Mouse (Mus musculus) layer of hippocampus, postnatal 36 days (tissue): Measurements from ENCODE around the gene Slc35c2. TPM values are rescaled to one million over a fixed set of nuclear protein-coding genes. Genes with fewer than 3 reads are reported as not detected.

ENCODE experiments used
- DNase-seq, 2 experiments: peaks; one replicate each; pipeline ENCODE4 v3.0.0; 2022
- total RNA-seq, 2 experiments: library from RNA; stranded (reverse); gene quantifications; 2 replicates each; pipeline ENCODE4 v1.2.3; 2021

Slc35c2 gene
- total RNA-seq, 2 experiments from 2014 or later, result 94.0 to 98.4 TPM

- DNase-seq, result no peak
Measured at GRCm38 (mm10) chr2:165311577-165311976, 23.9 kb upstream of the Slc35c2 start.

GRCm38 (mm10) chr2:165310818-165311425 is 23.3 kb upstream of the Slc35c2 start:
- DNase-seq, result no peak

DNA sequence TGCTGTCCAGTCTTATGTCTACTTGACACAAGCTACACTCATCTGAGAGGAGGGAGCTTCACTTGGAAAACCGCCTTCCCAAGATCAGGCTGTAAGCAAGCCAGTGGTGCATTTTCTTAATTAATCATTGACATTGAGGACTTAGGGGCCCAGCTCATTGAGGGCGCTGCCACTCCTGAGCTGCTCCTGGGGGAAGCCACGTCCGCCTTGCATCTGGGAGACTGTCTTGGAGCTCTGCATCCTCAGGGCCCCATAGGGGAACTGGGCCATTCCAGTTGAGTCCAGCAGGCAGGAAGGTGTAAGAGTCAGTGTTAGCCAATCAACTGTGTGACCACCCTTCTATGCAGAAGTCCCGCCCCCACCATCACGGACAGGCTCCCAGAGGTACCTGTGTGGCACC is 20.1 kb upstream of the Slc35c2 start:
- no peak for DNase-seq

- DNase-seq, result no peak
Measured at GRCm38 (mm10) chr2:165305438-165305837, 17.8 kb upstream of the Slc35c2 start.

GRCm38 (mm10) chr2:165304819-165305218 is 17.1 kb upstream of the Slc35c2 start:
- DNase-seq, result no peak

DNA sequence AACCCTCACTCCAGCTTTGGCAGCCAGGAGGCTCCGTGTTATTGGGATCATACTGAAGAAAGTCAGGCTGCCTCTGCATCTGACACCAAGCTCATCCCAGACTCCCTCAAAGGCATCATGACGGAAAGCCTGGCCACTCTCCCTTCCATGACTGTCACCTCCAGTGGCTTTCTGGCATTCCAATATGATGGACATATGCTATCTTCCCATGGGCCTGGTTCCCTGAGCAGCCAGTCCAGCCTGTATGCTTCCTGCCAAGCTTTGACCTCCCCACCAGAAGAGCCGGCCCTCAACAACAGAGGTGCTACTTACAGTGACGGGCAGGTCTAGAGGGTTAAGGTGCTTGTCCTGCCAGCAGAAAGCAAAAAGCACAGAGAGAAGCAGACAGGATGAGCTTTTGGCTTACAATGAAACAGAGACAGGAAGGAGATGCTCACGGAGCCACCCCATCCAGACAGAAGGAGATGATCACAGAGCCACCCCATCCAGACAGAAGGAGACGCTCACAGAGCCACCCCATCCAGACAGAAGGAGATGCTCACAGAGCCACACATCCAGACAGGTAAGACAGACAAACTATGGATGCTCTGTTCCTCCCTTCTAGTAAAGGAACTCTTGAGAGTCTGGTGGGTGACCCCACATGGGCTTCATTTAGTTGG is 15.8 kb upstream of the Slc35c2 start:
- DNase-seq, result no peak

DNA sequence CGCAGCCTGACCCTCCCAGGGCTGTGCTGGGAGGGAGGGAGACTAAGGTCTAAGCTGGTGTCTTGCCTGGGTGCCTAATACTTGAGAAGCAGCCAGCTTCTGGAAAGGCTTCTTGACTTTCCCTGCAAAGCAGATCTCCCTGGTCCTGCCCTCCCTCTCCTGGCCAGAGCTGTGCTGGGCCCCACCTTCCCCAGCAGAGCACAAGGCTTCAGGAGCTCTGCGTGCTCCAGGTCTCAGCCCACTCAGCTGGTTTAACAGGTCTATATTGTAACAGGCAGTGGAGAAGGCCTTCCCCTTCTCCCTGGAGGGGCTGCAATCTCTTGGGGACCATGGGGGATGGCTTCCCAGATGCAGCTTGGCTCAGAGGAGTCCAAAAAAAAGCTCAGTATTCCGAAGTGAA is 13.7 kb upstream of the Slc35c2 start:
- DNase-seq, result no peak

DNA sequence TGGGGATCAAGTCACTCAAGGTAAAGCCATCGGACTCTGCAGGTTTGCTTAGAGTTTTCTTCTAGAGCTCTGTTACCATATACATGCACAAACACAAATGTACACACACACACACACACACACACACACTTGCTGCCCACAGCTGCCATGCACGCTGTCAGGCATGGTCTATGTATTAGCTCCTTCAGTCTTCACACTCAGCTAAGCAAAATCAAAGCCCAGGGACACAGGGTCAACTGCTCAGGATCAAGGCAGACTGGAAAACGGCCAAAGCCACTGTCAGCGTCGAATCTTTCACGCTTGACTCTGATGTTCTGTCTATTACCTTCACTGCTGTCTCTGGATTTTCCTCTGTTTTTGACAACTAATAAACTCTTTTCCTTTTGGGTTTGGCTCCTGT is 13.2 kb upstream of the Slc35c2 start:
- DNase-seq, result no peak

- DNase-seq, result no peak
Measured at GRCm38 (mm10) chr2:165300424-165300823, 12.8 kb upstream of the Slc35c2 start.

- no peak for DNase-seq
Measured at GRCm38 (mm10) chr2:165297429-165297828, 9.8 kb upstream of the Slc35c2 start.

DNA sequence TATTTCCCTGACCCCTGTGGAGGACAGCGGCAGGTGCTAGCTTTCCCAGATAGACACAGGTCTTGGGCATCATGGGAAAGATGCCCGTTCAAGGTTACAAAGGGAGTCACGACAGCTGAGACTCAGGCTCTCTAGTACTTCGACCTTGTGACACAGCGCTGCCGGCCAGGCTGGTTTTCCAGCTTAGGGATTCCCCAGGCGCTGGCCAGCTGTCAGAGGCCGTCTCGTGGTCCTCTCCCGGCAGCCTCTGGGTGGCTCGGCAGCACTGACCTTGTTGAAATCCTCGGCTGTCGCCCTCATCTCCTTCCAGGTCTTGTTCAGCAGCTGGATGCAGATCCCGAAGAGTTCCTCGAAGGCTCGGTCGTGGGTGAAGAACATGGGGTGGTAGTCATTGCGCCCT is 8.9 kb upstream of the Slc35c2 start:
- DNase-seq, result no peak

GRCm38 (mm10) chr2:165288315-165289031 is 804 bp upstream of the Slc35c2 start:
- peak; percentile 92 to 93 for DNase-seq

- DNase-seq, result peak in 1 of 2 experiments; percentile 56
Measured at GRCm38 (mm10) chr2:165286361-165287201, 1.1 kb downstream of the Slc35c2 start.

GRCm38 (mm10) chr2:165285621-165286020 is 2.0 kb downstream of the Slc35c2 start:
- DNase-seq, result no peak

GRCm38 (mm10) chr2:165285034-165285433 is 2.6 kb downstream of the Slc35c2 start:
- no peak for DNase-seq

DNA sequence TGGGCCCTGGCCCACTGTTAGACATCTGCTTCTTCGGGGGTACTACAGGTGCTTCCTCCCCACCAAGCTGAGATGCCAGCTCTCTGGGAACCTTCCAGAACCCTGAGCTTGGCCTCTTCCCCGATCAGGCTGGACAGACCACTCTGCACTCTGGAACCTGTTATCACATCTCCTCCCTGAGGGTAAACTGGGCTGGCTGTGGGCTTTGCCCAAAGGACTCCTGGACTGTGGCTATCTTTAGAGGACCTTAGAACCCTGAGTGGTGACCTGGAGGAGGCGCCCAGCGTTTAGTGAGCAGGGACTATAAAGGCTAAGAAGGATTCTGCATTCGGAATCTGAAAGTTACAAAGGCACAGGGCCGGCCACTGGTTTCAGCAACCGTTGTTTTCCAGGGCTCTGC is 3.3 kb downstream of the Slc35c2 start:
- no peak for DNase-seq

DNA sequence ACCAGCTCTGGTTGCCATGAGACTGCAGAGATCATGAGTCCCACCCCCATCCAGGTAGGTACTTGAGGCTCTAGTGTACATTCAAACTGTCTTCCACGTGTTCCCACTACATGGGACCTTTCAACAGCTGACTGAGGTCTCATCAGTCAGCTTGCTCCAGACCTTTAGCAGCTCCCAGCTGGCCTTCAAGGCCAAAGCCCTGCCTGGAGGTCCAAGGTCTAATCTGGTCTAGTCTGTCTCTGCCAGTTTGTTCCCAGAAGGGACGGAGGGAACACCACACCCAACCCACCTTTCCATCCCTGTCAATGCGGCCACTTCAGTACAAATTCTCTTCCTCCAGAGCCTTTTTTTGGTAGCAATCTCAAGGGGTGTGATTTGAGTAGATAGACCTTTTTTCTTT is 4.0 kb downstream of the Slc35c2 start:
- DNase-seq, result no peak

- DNase-seq, result no peak
Measured at GRCm38 (mm10) chr2:165281779-165282311, 5.8 kb downstream of the Slc35c2 start.

- no peak for DNase-seq
Measured at GRCm38 (mm10) chr2:165279351-165279750, 8.3 kb downstream of the Slc35c2 start.

DNA sequence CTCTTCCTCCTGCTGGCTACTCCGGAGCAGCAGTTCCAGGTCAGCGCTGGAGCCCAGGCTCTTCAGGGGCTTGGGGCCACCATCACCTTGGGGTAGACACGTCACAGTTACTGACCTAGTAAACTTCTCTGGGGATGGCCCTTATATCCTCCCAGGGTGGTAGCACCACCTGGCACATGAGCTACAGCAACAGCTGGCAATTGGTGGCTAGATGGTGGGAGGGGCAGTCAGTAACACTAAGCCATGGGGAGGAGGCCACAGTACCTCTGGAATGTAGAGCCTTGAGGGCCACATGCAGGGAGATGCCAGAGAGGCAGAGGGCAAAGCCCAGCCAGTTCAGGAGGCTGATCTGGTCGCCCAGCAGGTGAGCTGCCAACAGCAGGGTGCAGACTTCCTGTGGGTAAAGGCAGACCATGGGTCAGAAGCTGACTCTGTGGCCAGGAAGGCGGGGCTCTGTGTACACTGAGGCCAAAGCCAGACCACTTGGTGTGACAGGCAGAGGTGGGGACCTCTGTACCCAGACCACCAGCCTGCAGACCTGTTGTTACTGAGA is 10.4 kb downstream of the Slc35c2 start:
- DNase-seq, result no peak

DNA sequence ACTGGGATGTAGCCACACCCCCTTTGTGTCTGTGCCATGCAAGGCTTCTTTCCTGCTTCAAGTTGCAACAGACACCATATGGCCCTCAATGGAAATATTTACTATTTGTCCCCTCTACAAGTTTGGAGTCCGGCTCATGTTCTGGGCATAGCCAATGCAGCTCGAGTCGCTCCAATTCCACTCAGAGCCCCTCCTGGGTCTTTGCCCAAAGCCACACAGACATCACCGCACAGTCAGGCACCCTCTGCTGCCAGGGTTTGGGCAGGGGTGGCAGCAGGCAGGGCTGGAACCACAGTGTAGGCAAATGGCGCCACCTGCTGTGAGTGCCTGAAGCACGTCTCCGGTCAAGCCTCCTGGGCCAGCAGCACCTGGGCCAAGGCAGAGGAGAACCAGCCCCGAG is 11.8 kb downstream of the Slc35c2 start:
- DNase-seq, result peak; percentile 76 to 77

- no peak for DNase-seq
Measured at GRCm38 (mm10) chr2:165275124-165275640, 12.5 kb downstream of the Slc35c2 start.
